Mouse (Mus musculus): ENCODE results near the gene Ppp2r3a. TPM values are rescaled to one million over a fixed set of nuclear protein-coding genes. Genes with fewer than 3 reads are reported as not detected.
A peak's percentile ranks its signal among the peaks of the same experiment; 100 is the strongest.

Gene Ppp2r3a
- polyA plus RNA-seq, 1 experiment: 35.4 TPM

DNA sequence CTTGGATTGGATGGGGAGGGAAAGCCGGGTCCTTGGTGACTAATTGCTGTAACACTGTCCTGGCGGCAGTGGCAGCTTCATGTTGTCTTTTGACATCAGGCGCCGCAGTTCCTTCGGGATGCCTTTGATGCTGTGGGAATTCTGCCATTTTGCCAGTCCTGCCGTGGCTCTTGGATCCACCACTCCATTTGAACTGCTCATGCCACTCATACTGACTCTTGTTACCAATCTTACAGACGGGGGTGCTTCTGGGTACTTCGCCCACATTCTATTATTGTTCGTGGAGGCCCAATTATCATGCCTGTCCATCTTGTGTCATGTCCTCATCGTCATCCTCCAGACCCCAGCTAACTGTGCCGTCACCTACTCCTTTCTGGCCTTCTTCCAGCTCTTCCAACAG lies 29.7 kb upstream of the Ppp2r3a start:
- no peak for TF ChIP-seq POLR2A (IDR thresholded peaks at IDR 0.05; ENCODE audit: borderline replicate concordance, extremely low read depth, insufficient read depth, insufficient read length, poor library complexity, severe bottlenecking)
- DNase-seq (ENCODE audit: low read depth): no peak

DNA sequence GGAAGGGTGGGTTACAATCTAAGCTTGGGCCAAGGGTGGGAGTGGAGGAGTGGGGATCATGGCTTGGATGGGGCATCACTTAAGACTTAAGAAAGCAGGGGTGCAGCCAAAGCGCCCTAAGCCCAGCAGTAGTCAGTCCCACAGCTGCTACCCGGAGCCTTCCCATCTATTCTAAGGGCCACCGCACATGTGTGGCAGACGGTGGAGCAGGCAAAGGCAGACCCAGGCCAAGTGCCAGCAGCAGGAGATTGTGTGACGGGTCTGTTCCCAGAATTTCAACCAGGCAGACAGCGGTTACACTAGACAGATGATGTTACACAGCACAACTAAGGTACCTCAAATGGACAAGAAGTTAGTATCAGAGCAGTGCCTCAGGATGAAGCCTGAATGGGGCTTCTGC lies 29.3 kb upstream of the Ppp2r3a start:
- TF ChIP-seq CTCF (IDR thresholded peaks at IDR 0.05; ENCODE audit: borderline replicate concordance, extremely low read depth, insufficient read depth, insufficient read length): no peak
- no peak for TF ChIP-seq POLR2A (IDR thresholded peaks at IDR 0.05; ENCODE audit: borderline replicate concordance, extremely low read depth, insufficient read depth, insufficient read length, poor library complexity, severe bottlenecking)
- no peak for DNase-seq (ENCODE audit: low read depth)

DNA sequence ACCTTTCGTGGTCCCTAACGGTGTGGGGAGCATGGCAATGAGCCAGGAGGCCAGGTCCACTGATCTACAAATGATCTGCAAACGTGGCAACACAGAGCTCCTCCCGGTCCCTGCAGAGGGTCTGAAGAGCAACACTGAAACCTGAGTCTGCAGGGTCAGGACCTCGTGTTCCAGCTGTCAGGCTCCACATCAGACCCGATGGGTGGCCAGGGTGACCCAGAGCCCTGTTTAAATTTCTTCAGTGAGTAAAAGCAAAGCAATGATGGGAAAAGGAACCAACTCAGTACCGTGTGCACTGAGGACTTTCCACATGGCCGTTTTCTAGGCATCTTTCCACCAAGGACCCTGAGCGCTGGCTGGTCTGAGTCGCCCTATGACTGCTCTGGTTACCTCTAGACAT lies 28.6 kb upstream of the Ppp2r3a start:
- DNase-seq (ENCODE audit: low read depth): no peak

DNA sequence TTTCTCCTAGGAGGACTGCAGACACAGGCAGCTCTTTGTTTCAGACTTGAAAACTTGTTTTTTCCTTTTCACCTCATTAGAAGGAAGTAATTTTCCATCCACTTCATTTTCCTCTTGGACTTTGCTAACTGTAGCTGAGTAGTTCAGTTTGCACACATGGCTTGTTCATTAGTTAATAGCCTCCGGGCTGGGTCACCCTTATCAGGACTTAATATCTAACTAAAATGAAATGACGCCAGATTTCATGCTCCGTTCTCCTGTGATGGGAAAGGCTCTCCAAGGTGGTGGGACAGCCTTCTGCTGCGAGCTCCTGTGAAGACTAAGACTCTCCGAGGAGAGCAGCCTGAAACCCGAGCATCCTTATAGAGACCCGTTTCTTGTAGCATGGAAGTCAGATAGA lies 21.1 kb upstream of the Ppp2r3a start:
- TF ChIP-seq CTCF (IDR thresholded peaks at IDR 0.05; ENCODE audit: borderline replicate concordance, extremely low read depth, insufficient read depth, insufficient read length) (no peak), POLR2A (IDR thresholded peaks at IDR 0.05; ENCODE audit: borderline replicate concordance, extremely low read depth, insufficient read depth, insufficient read length, poor library complexity, severe bottlenecking) (no peak)
- no peak for DNase-seq (ENCODE audit: low read depth)

More for the DNA sequence above, 28.6 kb upstream of the Ppp2r3a start:
- no peak for TF ChIP-seq CTCF (IDR thresholded peaks at IDR 0.05; ENCODE audit: borderline replicate concordance, extremely low read depth, insufficient read depth, insufficient read length)
- no peak for TF ChIP-seq POLR2A (IDR thresholded peaks at IDR 0.05; ENCODE audit: borderline replicate concordance, extremely low read depth, insufficient read depth, insufficient read length, poor library complexity, severe bottlenecking)

DNA sequence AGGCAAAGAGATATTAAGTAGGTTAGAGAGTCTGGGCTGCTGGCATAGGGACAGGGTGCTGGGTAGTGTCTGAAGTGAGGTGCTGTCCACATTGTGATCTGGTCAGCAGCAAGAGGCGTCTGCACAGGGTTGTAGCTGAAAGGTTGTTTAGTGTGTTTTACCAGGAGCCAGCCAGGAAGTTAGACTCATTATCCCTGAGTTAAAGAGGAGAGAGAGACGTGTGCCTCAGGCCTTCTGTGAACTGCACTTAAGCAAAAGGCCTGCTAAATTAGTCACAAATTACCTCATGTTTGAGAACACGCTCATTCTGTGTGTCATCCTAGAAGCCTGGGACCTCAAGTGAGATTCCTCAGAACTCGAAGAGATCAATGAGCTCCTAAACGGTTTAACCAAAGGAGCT lies 18.4 kb upstream of the Ppp2r3a start:
- no peak for TF ChIP-seq POLR2A (IDR thresholded peaks at IDR 0.05; ENCODE audit: borderline replicate concordance, extremely low read depth, insufficient read depth, insufficient read length, poor library complexity, severe bottlenecking)
- no peak for TF ChIP-seq CTCF (IDR thresholded peaks at IDR 0.05; ENCODE audit: borderline replicate concordance, extremely low read depth, insufficient read depth, insufficient read length)
- no peak for DNase-seq (ENCODE audit: low read depth)

DNA sequence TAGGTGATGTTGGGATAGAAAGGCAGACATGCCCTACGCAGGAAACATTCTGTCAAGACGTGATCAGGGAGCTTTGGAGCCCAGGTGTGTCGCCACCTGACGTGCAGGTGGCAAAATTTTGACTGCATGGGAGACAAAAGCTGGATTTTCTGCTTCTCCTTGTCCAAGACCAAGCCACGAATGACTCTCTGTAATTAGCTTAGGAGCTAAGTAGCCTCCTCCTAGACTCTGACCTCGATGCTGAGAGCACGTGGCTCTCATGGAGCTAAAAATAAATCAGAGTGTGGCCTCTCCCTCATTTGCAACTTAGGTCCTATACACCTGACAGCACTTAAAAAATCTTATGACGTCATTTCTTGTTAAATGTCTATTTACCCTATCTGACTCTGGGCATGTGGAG lies 14.4 kb upstream of the Ppp2r3a start:
- no peak for TF ChIP-seq CTCF (IDR thresholded peaks at IDR 0.05; ENCODE audit: borderline replicate concordance, extremely low read depth, insufficient read depth, insufficient read length)
- no peak for TF ChIP-seq POLR2A (IDR thresholded peaks at IDR 0.05; ENCODE audit: borderline replicate concordance, extremely low read depth, insufficient read depth, insufficient read length, poor library complexity, severe bottlenecking)
- DNase-seq (ENCODE audit: low read depth): no peak

DNA sequence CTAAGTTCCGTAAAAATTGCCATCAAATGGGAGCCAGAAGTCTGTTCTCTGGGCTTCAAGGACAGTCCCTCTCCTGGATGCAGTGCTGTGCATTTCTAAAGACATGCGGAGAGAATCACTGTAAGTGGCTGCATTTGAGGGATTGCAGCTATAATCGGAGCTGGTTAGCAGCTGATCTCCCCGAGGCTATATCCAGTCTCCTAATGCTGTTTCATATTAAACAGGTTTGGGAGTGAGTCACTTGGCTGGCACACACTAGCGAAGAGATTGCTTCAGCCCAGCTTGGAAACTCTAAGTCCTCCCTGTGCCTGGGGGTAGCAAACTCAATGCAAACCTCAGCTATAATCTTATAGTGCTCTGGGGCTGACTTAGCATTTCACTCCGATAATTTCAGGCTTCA lies 14.0 kb upstream of the Ppp2r3a start:
- TF ChIP-seq POLR2A (IDR thresholded peaks at IDR 0.05; ENCODE audit: borderline replicate concordance, extremely low read depth, insufficient read depth, insufficient read length, poor library complexity, severe bottlenecking) (no peak), CTCF (IDR thresholded peaks at IDR 0.05; ENCODE audit: borderline replicate concordance, extremely low read depth, insufficient read depth, insufficient read length) (no peak)
- DNase-seq (ENCODE audit: low read depth): peak; percentile 89

DNA sequence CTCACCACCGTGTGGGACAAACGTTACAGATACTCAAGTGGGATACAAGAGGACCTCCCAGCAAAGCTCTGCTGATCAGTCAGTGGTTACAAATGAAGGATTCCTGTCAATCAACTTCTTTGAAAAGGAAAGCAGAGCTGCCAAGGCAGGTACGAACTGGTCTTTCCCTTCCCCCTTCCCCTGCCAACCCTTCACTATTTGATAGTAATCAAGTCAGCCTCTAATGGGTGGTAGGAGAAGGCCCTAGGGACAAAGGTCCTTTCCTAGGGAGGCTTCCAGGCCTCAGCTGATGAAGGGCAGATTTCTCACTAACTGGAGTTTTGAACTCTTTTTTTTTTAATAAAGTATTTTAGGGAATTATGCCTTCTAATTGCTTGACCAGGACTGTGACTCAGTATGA lies 11.2 kb upstream of the Ppp2r3a start:
- TF ChIP-seq POLR2A (IDR thresholded peaks at IDR 0.05; ENCODE audit: borderline replicate concordance, extremely low read depth, insufficient read depth, insufficient read length, poor library complexity, severe bottlenecking) (no peak), CTCF (IDR thresholded peaks at IDR 0.05; ENCODE audit: borderline replicate concordance, extremely low read depth, insufficient read depth, insufficient read length) (no peak)
- no peak for DNase-seq (ENCODE audit: low read depth)

DNA sequence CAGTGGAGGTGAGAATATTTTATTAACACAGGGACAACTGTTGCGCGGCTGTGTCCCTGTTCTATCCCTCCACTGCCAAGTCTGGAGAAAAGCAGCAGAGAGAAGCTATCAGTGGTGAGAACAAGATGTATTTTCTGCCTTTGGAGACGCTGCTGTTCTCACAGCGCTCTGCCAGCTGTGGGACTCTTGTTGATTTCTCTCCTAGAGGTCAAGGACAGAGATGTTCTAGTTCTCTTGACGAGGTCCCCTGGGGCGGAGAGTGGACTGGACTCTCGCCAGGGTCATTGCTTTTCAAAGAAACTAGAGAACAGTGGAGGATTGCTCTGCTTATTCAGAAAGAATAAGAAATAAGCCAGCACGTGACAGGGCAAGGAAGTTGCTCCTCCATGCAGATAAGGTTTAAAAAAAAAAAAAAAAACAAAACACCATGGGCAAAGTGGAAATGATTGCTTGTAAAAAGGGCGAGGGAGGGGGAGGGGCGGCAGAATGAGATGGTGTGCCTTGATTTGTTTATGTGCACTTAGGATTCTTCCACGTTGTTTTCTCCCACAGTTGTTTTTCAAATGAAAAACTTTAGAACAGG lies 10.5 kb upstream of the Ppp2r3a start:
- no peak for TF ChIP-seq POLR2A (IDR thresholded peaks at IDR 0.05; ENCODE audit: borderline replicate concordance, extremely low read depth, insufficient read depth, insufficient read length, poor library complexity, severe bottlenecking)
- no peak for TF ChIP-seq CTCF (IDR thresholded peaks at IDR 0.05; ENCODE audit: borderline replicate concordance, extremely low read depth, insufficient read depth, insufficient read length)
- peak; percentile 32 for DNase-seq (ENCODE audit: low read depth)

DNA sequence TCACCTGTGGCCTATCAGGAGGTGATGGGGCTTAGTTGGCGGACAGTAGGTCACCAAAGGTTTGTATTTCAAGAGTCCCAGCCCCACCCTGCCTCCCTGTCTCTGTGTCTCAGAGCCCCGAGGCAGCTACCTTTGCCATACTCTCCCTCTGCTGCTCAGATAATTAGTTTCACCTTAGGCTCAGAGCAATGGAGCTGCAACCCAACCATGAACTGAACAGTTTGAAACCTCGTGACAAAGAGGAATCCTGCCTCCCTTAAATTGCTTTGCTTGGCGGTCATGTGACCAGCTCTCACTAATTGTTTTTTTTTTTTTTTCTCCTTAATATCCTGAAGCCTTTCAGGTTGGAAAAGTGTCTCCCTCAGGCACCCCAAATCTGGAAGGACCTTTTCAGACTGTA lies 9.8 kb upstream of the Ppp2r3a start:
- no peak for DNase-seq (ENCODE audit: low read depth)
- TF ChIP-seq POLR2A (IDR thresholded peaks at IDR 0.05; ENCODE audit: borderline replicate concordance, extremely low read depth, insufficient read depth, insufficient read length, poor library complexity, severe bottlenecking) (no peak), CTCF (IDR thresholded peaks at IDR 0.05; ENCODE audit: borderline replicate concordance, extremely low read depth, insufficient read depth, insufficient read length) (no peak)

DNA sequence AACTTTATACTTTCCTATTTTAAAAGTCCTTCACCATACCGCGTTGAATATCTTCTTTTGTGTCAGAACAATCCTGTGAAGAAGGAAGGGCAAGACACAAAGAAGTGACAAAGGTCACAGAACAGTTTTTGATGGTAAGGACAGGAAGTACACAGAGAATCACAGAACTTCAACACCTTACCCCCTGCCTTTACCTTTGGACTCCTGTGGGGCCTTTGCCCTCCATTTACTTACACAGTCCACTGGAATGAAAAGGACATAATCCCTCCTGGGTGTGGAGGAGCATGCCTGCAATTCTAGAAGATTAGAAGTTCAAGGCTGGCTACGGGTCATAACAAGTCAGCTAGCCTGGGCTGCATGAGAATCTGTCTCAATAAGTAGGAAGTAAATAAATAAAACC lies 1.5 kb upstream of the Ppp2r3a start:
- no peak for DNase-seq (ENCODE audit: low read depth)
- no peak for TF ChIP-seq CTCF (IDR thresholded peaks at IDR 0.05; ENCODE audit: borderline replicate concordance, extremely low read depth, insufficient read depth, insufficient read length)
- TF ChIP-seq POLR2A (IDR thresholded peaks at IDR 0.05; ENCODE audit: borderline replicate concordance, extremely low read depth, insufficient read depth, insufficient read length, poor library complexity, severe bottlenecking): no peak

DNA sequence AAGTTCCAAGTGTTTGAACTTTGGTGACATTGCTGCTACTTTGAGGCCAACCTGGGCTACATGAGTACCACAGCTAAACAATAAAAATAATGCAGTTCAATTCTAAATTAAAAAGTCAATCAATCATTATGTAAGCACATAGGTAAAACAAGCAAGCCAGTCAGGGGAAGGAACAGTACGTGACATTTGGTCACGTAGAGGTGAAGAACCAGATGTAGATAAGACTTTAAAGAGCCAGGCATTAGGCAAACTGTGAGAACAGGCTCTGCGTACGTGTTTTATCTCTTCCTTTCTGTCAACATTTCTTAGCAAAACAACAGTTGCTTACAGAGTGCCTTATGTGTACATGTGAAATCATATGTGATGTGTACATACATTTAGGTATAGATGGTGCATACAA lies 946 bp upstream of the Ppp2r3a start:
- no peak for TF ChIP-seq CTCF (IDR thresholded peaks at IDR 0.05; ENCODE audit: borderline replicate concordance, extremely low read depth, insufficient read depth, insufficient read length)
- no peak for TF ChIP-seq POLR2A (IDR thresholded peaks at IDR 0.05; ENCODE audit: borderline replicate concordance, extremely low read depth, insufficient read depth, insufficient read length, poor library complexity, severe bottlenecking)
- no peak for DNase-seq (ENCODE audit: low read depth)

Data from brain, embryonic 14.5 days (tissue).